In the genomic region with DNA sequence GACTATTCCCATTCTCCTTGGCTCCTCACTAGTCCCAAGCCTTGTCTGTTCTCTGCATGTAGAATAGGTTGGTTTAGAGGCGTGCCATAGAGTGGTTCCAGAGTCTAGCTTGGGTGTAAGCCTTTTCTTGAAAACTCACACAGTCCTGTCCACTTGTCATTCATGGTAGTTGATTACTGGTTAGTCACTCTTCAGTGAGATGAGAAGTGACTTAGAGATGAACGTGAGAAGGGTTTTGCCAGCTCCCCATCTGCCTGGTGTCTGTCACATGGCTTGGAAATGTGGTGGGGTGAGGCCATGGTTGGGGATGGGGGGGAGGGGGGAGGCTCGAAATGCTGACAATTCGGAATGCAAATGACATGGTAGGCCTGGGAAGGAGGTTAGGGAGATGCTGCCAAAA, we compare ENCODE assay signal across 14 mouse cellular contexts. TPM values are rescaled to one million over a fixed set of nuclear protein-coding genes. Genes with fewer than 3 reads are reported as not detected.
A peak's percentile ranks its signal among the peaks of the same experiment; 100 is the strongest.
DNase-seq lines count a peak whose midpoint lies in the region; ATAC-seq and TF ChIP-seq lines count a peak whose summit lies in the region.
"Had no signal": no experiment of that assay in that cellular context is flagged by ENCODE, and none has a peak within 500 bp of the region (broad histone marks: within the 10 kb centered on the region; RNA-seq: fewer than 3 reads in every experiment).

No protein-coding gene starts in this region.

- peak overlapping the region; percentile 48 for H3K4me2 ChIP-seq in heart, embryonic 12.5 days
- peak overlapping the region; percentile 65; the same call in 1 of the 2 replicates for H3K4me2 ChIP-seq in limb, embryonic 12.5 days
- peak overlapping the region; percentile 69 for H3K4me2 ChIP-seq in embryonic facial prominence, embryonic 13.5 days
- H3K4me2 ChIP-seq in myocyte (ENCODE audit: low read depth): peak overlapping the region; percentile 97
- no peak overlapping the region for H3K4me2 ChIP-seq in liver, embryonic 12.5 days
- H3K4me2 ChIP-seq: hindbrain, embryonic 15.5 days had no signal

- TF ChIP-seq POLR2A in myocyte (IDR thresholded peaks at IDR 0.05; ENCODE audit: insufficient read length, low read depth): no peak

- H3K4me1 ChIP-seq in heart, embryonic 12.5 days (replicated peaks): peaks cover 70% of the 10 kb centered on the region
- H3K4me1 ChIP-seq in limb, embryonic 12.5 days (replicated peaks): peaks cover 56% of the 10 kb centered on the region
- peaks cover 59% of the 10 kb centered on the region for H3K4me1 ChIP-seq in limb, embryonic 10.5 days
- peaks cover 68% of the 10 kb centered on the region for H3K4me1 ChIP-seq in embryonic facial prominence, embryonic 13.5 days
- H3K4me1 ChIP-seq in liver, embryonic 12.5 days: 0 out of 2 replicates have a peak, but pooled peaks cover 3% of the 10 kb centered on the region

- H3K9me3 ChIP-seq in heart, embryonic 12.5 days (replicated peaks): no peaks in the 10 kb centered on the region
- no peaks in the 10 kb centered on the region for H3K9me3 ChIP-seq in limb, embryonic 12.5 days
- H3K9me3 ChIP-seq in limb, embryonic 10.5 days (replicated peaks): no peaks in the 10 kb centered on the region
- H3K9me3 ChIP-seq in embryonic facial prominence, embryonic 13.5 days: no peaks in the 10 kb centered on the region
- H3K9me3 ChIP-seq in liver, embryonic 12.5 days (replicated peaks): no peaks in the 10 kb centered on the region
- H3K9me3 ChIP-seq: G1E; hindbrain, embryonic 15.5 days had no signal

- no peak overlapping the region for H3K4me3 ChIP-seq in heart, embryonic 12.5 days
- no peak overlapping the region for H3K4me3 ChIP-seq in limb, embryonic 12.5 days (replicated peaks)
- no peak overlapping the region for H3K4me3 ChIP-seq in limb, embryonic 10.5 days
- peak overlapping the region; percentile 55 for H3K4me3 ChIP-seq in embryonic facial prominence, embryonic 13.5 days
- H3K4me3 ChIP-seq in myocyte: peak overlapping the region; percentile 82
- no peak overlapping the region for H3K4me3 ChIP-seq in liver, embryonic 12.5 days
- H3K4me3 ChIP-seq: hindbrain, embryonic 15.5 days; left cerebral cortex, adult 2 months had no signal

- H3ac ChIP-seq in myocyte (ENCODE audit: control insufficient read depth, insufficient read length): no peak overlapping the region

- H3K27me3 ChIP-seq in heart, embryonic 12.5 days (replicated peaks): no peaks in the 10 kb centered on the region
- H3K27me3 ChIP-seq in limb, embryonic 12.5 days: no peaks in the 10 kb centered on the region
- no peaks in the 10 kb centered on the region for H3K27me3 ChIP-seq in limb, embryonic 10.5 days (ENCODE audit: low read depth, poor library complexity, severe bottlenecking)
- H3K27me3 ChIP-seq in embryonic facial prominence, embryonic 13.5 days: no peaks in the 10 kb centered on the region
- H3K27me3 ChIP-seq in myocyte (ENCODE audit: control insufficient read depth, insufficient read depth, insufficient read length): no peaks in the 10 kb centered on the region
- H3K27me3 ChIP-seq in liver, embryonic 12.5 days (replicated peaks): no peaks in the 10 kb centered on the region
- H3K27me3 ChIP-seq: hindbrain, embryonic 15.5 days had no signal

- WGBS in heart, embryonic 12.5 days: 67% methylated on average over 4 of the region's 4 CpGs
- WGBS in limb, embryonic 12.5 days: 84% methylated on average over 4 of the region's 4 CpGs
- 72% methylated on average over 4 of the region's 4 CpGs for WGBS in limb, embryonic 10.5 days
- WGBS in embryonic facial prominence, embryonic 13.5 days: 69% methylated on average over 4 of the region's 4 CpGs
- WGBS in liver, embryonic 12.5 days (ENCODE audit: insufficient replicate concordance): 59% methylated on average over 4 of the region's 4 CpGs

- H3K27ac ChIP-seq in heart, embryonic 12.5 days (ENCODE audit: poor library complexity, severe bottlenecking): no peak overlapping the region
- H3K27ac ChIP-seq in limb, embryonic 12.5 days: no peak overlapping the region
- H3K27ac ChIP-seq in limb, embryonic 10.5 days: no peak overlapping the region
- H3K27ac ChIP-seq in embryonic facial prominence, embryonic 13.5 days: peak overlapping the region; percentile 90; the same call in 1 of the 2 replicates
- no peak overlapping the region for H3K27ac ChIP-seq in liver, embryonic 12.5 days
- H3K27ac ChIP-seq: hindbrain, embryonic 15.5 days; left cerebral cortex, adult 2 months had no signal

- no peaks in the 10 kb centered on the region for H3K36me3 ChIP-seq in heart, embryonic 12.5 days
- H3K36me3 ChIP-seq in limb, embryonic 12.5 days: no peaks in the 10 kb centered on the region
- no peaks in the 10 kb centered on the region for H3K36me3 ChIP-seq in limb, embryonic 10.5 days
- no peaks in the 10 kb centered on the region; the same call in 1 of the 2 replicates for H3K36me3 ChIP-seq in embryonic facial prominence, embryonic 13.5 days
- H3K36me3 ChIP-seq in myocyte (ENCODE audit: control insufficient read depth, insufficient read depth): no peaks in the 10 kb centered on the region
- no peaks in the 10 kb centered on the region for H3K36me3 ChIP-seq in liver, embryonic 12.5 days
- H3K36me3 ChIP-seq: G1E; hindbrain, embryonic 15.5 days had no signal

- H3K9ac ChIP-seq in heart, embryonic 12.5 days: no peak overlapping the region; the same call in 1 of the 2 replicates
- H3K9ac ChIP-seq in limb, embryonic 12.5 days (replicated peaks): no peak overlapping the region
- no peak overlapping the region for H3K9ac ChIP-seq in embryonic facial prominence, embryonic 13.5 days
- no peak overlapping the region for H3K9ac ChIP-seq in liver, embryonic 12.5 days
- H3K9ac ChIP-seq: hindbrain, embryonic 15.5 days had no signal

- no peak for DNase-seq in heart, adult 8-10 months (ENCODE audit: low spot score)
- DNase-seq in limb, embryonic 10.5 days (ENCODE audit: low spot score): no peak
- DNase-seq in testis, postnatal 14 days (ENCODE audit: low spot score): no peak
- DNase-seq: cerebellum, adult 11 months; right cerebral cortex, postnatal 25 days; thymus, postnatal 4 days had no signal

- ATAC-seq in heart, embryonic 12.5 days (ENCODE audit: insufficient number of reproducible peaks, low FRiP score): no peak
- ATAC-seq in limb, embryonic 12.5 days (ENCODE audit: insufficient number of reproducible peaks, insufficient read depth, low FRiP score, low TSS enrichment, low read depth): no peak
- ATAC-seq in embryonic facial prominence, embryonic 13.5 days (ENCODE audit: insufficient number of reproducible peaks, insufficient read depth, low FRiP score, low TSS enrichment, low read depth): no peak
- ATAC-seq in liver, embryonic 12.5 days: no peak

- peaks cover 77% of the 10 kb centered on the region for H3K79me2 ChIP-seq in myocyte (ENCODE audit: control insufficient read depth, insufficient read depth)

TF ChIP-seq in myocyte, 11 proteins besides CTCF, POLR2A, EP300 and RAD21:
- TF ChIP-seq MYOD1 (IDR thresholded peaks at IDR 0.05; ENCODE audit: control insufficient read depth in 1 of 3, insufficient read length in 2 of 3, low read depth in 2 of 3) (peak in 2 of 3 experiments; percentile 12 to 32), POLR2AphosphoS2 (IDR thresholded peaks at IDR 0.05; ENCODE audit: insufficient read length, low read depth) (no peak)

RNA-seq across cellular contexts. Expression of gene Cald1, which starts 2.5 kb away (rescaled TPM):
- 161 and 164 TPM in 2 replicates for polyA plus RNA-seq in heart, embryonic 12.5 days (2016; fragmentation: Nextera tagmentation; extraction: Ambion mirVana)
- 10 to 100 TPM; 38.7 to 48.1 (median 43.9) TPM for total RNA-seq in heart, adult 8-10 months (2022)
- polyA plus RNA-seq in limb, embryonic 12.5 days (2016; fragmentation: Nextera tagmentation; extraction: Ambion mirVana): 213 and 222 TPM in 2 replicates
- 89.4 and 131 TPM in 2 replicates for polyA plus RNA-seq in limb, embryonic 10.5 days (2016; fragmentation: Nextera tagmentation; extraction: Ambion mirVana)
- 432 and 463 TPM in 2 replicates for polyA plus RNA-seq in embryonic facial prominence, embryonic 13.5 days (2015; fragmentation: Nextera tagmentation; extraction: Ambion mirVana)
- 88.1 TPM for polyA plus RNA-seq in myocyte (2012; fragmentation: generic; extraction: Trizol)
- polyA plus RNA-seq in liver, embryonic 12.5 days (2016; fragmentation: Nextera tagmentation; extraction: Ambion mirVana): 76.2 and 80.2 TPM in 2 replicates
- polyA plus RNA-seq: G1E had no signal

Comparison
In these comparisons a context has a peak if more than half of its experiments do, and no peak if none do; other contexts are left out.
1. H3K4me3 ChIP-seq: peak in embryonic facial prominence, embryonic 13.5 days (single experiment) and myocyte (single experiment); none in heart, embryonic 12.5 days (single experiment), limb, embryonic 12.5 days (single experiment), limb, embryonic 10.5 days (single experiment) and liver, embryonic 12.5 days (single experiment).